In genomic region chr11:115275509-115275908, GRCm38 (mm10) we compare ENCODE assay signal across 9 mouse cellular contexts. TPM values are rescaled to one million over a fixed set of nuclear protein-coding genes. Genes with fewer than 3 reads are reported as not detected.
DNase-seq lines count a peak whose midpoint lies in the region; ATAC-seq and TF ChIP-seq lines count a peak whose summit lies in the region.
"Had no signal": no experiment of that assay in that cellular context is flagged by ENCODE, and none has a peak within 500 bp of the region (broad histone marks: within the 10 kb centered on the region; RNA-seq: fewer than 3 reads in every experiment).

No protein-coding gene starts in this region.

- no peak for DNase-seq in neural tube, embryonic 10.5 days (ENCODE audit: extremely low spot score, low spot score)
- DNase-seq in frontal cortex, postnatal 10 days (ENCODE audit: low spot score in 2 of 2): no peak
- DNase-seq: heart, postnatal 14 days had no signal

- H3K4me3 ChIP-seq in neural tube, embryonic 12.5 days: no peak overlapping the region
- peak overlapping the region; percentile 73; the same call in 1 of the 2 replicates for H3K4me3 ChIP-seq in embryonic facial prominence, embryonic 15.5 days (replicated peaks)
- no peak overlapping the region for H3K4me3 ChIP-seq in intestine, postnatal 0 days (ENCODE audit: low read depth, low read length)
- peak overlapping the region; percentile 58; the same call in 1 of the 2 replicates for H3K4me3 ChIP-seq in neural tube, embryonic 15.5 days (replicated peaks)

- peaks cover 4% of the 10 kb centered on the region; the same call in 1 of the 2 replicates for H3K36me3 ChIP-seq in neural tube, embryonic 12.5 days
- 0 out of 2 replicates have a peak, but pooled peaks cover 2% of the 10 kb centered on the region for H3K36me3 ChIP-seq in embryonic facial prominence, embryonic 15.5 days
- H3K36me3 ChIP-seq in intestine, postnatal 0 days (ENCODE audit: control insufficient read depth, insufficient read depth): peaks cover 4% of the 10 kb centered on the region; the same call in 1 of the 2 replicates
- H3K36me3 ChIP-seq in neural tube, embryonic 15.5 days: 0 out of 2 replicates have a peak, but pooled peaks cover 5% of the 10 kb centered on the region

- no peaks in the 10 kb centered on the region for H3K9me3 ChIP-seq in neural tube, embryonic 12.5 days
- H3K9me3 ChIP-seq in embryonic facial prominence, embryonic 15.5 days (replicated peaks): no peaks in the 10 kb centered on the region
- no peaks in the 10 kb centered on the region for H3K9me3 ChIP-seq in intestine, postnatal 0 days (ENCODE audit: control insufficient read depth)
- no peaks in the 10 kb centered on the region for H3K9me3 ChIP-seq in neural tube, embryonic 15.5 days (replicated peaks)

- no peaks in the 10 kb centered on the region for H3K27me3 ChIP-seq in neural tube, embryonic 12.5 days (replicated peaks)
- H3K27me3 ChIP-seq in embryonic facial prominence, embryonic 15.5 days: no peaks in the 10 kb centered on the region
- H3K27me3 ChIP-seq in intestine, postnatal 0 days (replicated peaks; ENCODE audit: control insufficient read depth, insufficient read depth, low read length): no peaks in the 10 kb centered on the region
- H3K27me3 ChIP-seq in neural tube, embryonic 15.5 days (replicated peaks): no peaks in the 10 kb centered on the region

- H3K4me2 ChIP-seq in neural tube, embryonic 12.5 days (replicated peaks): peak overlapping the region; percentile 85
- H3K4me2 ChIP-seq in embryonic facial prominence, embryonic 15.5 days (replicated peaks): peak overlapping the region; percentile 90
- H3K4me2 ChIP-seq in intestine, postnatal 0 days (replicated peaks; ENCODE audit: low read depth): peak overlapping the region; percentile 96; the same call in 1 of the 2 replicates
- H3K4me2 ChIP-seq in neural tube, embryonic 15.5 days: peak overlapping the region; percentile 83

- ATAC-seq in neural tube, embryonic 12.5 days (ENCODE audit: low FRiP score, low read depth): no peak
- ATAC-seq in embryonic facial prominence, embryonic 15.5 days (ENCODE audit: insufficient number of reproducible peaks, low FRiP score, low TSS enrichment, low read depth): no peak
- no peak for ATAC-seq in intestine, postnatal 0 days
- no peak for ATAC-seq in neural tube, embryonic 15.5 days (ENCODE audit: low FRiP score)
- no peak for ATAC-seq in frontal cortex, adult (ENCODE audit: low TSS enrichment)

- TF ChIP-seq CTCF in intestine, postnatal 0 days (IDR thresholded peaks at IDR 0.05; ENCODE audit: low read depth): no peak

- H3K4me1 ChIP-seq in neural tube, embryonic 12.5 days: peaks cover 22% of the 10 kb centered on the region
- H3K4me1 ChIP-seq in embryonic facial prominence, embryonic 15.5 days: peaks cover 26% of the 10 kb centered on the region
- H3K4me1 ChIP-seq in intestine, postnatal 0 days (replicated peaks; ENCODE audit: control insufficient read depth, insufficient read depth, low read length): peaks cover 3% of the 10 kb centered on the region; the same call in 1 of the 2 replicates
- H3K4me1 ChIP-seq in neural tube, embryonic 15.5 days: peaks cover 30% of the 10 kb centered on the region

- no peak overlapping the region for H3K9ac ChIP-seq in neural tube, embryonic 12.5 days
- H3K9ac ChIP-seq in embryonic facial prominence, embryonic 15.5 days: no peak overlapping the region
- H3K9ac ChIP-seq in intestine, postnatal 0 days (ENCODE audit: low read depth, low read length): no peak overlapping the region
- H3K9ac ChIP-seq in neural tube, embryonic 15.5 days (replicated peaks): 0 out of 2 replicates have a peak overlapping the region, but pooled peaks have one; percentile 6

- no peak overlapping the region for H3K27ac ChIP-seq in neural tube, embryonic 12.5 days
- no peak overlapping the region for H3K27ac ChIP-seq in embryonic facial prominence, embryonic 15.5 days (replicated peaks)
- no peak overlapping the region for H3K27ac ChIP-seq in intestine, postnatal 0 days (ENCODE audit: low read depth, low read length)
- no peak overlapping the region for H3K27ac ChIP-seq in neural tube, embryonic 15.5 days (replicated peaks)

- 88% methylated on average over 6 of the region's 6 CpGs for WGBS in neural tube, embryonic 12.5 days
- WGBS in embryonic facial prominence, embryonic 15.5 days: 78% methylated on average over 6 of the region's 6 CpGs
- WGBS in intestine, postnatal 0 days: 50% methylated on average over 6 of the region's 6 CpGs
- WGBS in neural tube, embryonic 15.5 days: 82% methylated on average over 6 of the region's 6 CpGs

RNA-seq across cellular contexts. Expression of gene Fdxr, which starts 1.3 kb away (rescaled TPM):
- 16.4 and 18.9 TPM in 2 replicates for polyA plus RNA-seq in neural tube, embryonic 12.5 days (2016; fragmentation: Nextera tagmentation; extraction: Ambion mirVana)
- 16.0 and 17.0 TPM in 2 replicates for polyA plus RNA-seq in embryonic facial prominence, embryonic 15.5 days (2015; fragmentation: Nextera tagmentation; extraction: Ambion mirVana)
- polyA plus RNA-seq in intestine, postnatal 0 days (2015; fragmentation: Nextera tagmentation; extraction: Ambion mirVana): 8.0 and 8.2 TPM in 2 replicates
- 18.6 and 21.5 TPM in 2 replicates for polyA plus RNA-seq in neural tube, embryonic 15.5 days (2015; fragmentation: Nextera tagmentation; extraction: Ambion mirVana)

RNA-seq across cellular contexts. Expression of gene Grin2c, which starts 8.5 kb away (rescaled TPM):
- polyA plus RNA-seq in neural tube, embryonic 12.5 days (2016; fragmentation: Nextera tagmentation; extraction: Ambion mirVana): 0.96 and 1.0 TPM in 2 replicates
- polyA plus RNA-seq in embryonic facial prominence, embryonic 15.5 days (2015; fragmentation: Nextera tagmentation; extraction: Ambion mirVana): 0.05 TPM in 1 of 2 replicates, not detected in the other
- polyA plus RNA-seq in intestine, postnatal 0 days (2015; fragmentation: Nextera tagmentation; extraction: Ambion mirVana): not detected in 2 replicates
- polyA plus RNA-seq in neural tube, embryonic 15.5 days (2015; fragmentation: Nextera tagmentation; extraction: Ambion mirVana): 0.34 and 0.44 TPM in 2 replicates

RNA-seq across cellular contexts. Expression of gene Fads6, which starts 22.0 kb away (rescaled TPM):
- polyA plus RNA-seq in neural tube, embryonic 12.5 days (2016; fragmentation: Nextera tagmentation; extraction: Ambion mirVana): 0.34 and 0.46 TPM in 2 replicates
- 0.60 and 0.66 TPM in 2 replicates for polyA plus RNA-seq in embryonic facial prominence, embryonic 15.5 days (2015; fragmentation: Nextera tagmentation; extraction: Ambion mirVana)
- polyA plus RNA-seq in intestine, postnatal 0 days (2015; fragmentation: Nextera tagmentation; extraction: Ambion mirVana): 0.26 and 0.55 TPM in 2 replicates
- polyA plus RNA-seq in neural tube, embryonic 15.5 days (2015; fragmentation: Nextera tagmentation; extraction: Ambion mirVana): 2.0 and 2.1 TPM in 2 replicates

RNA-seq across cellular contexts. Expression of gene Otop2, which starts 31.5 kb away (rescaled TPM):
- not detected in 2 replicates for polyA plus RNA-seq in neural tube, embryonic 12.5 days (2016; fragmentation: Nextera tagmentation; extraction: Ambion mirVana)
- 0.21 and 0.32 TPM in 2 replicates for polyA plus RNA-seq in embryonic facial prominence, embryonic 15.5 days (2015; fragmentation: Nextera tagmentation; extraction: Ambion mirVana)
- 0.05 TPM in 1 of 2 replicates, not detected in the other for polyA plus RNA-seq in intestine, postnatal 0 days (2015; fragmentation: Nextera tagmentation; extraction: Ambion mirVana)
- polyA plus RNA-seq in neural tube, embryonic 15.5 days (2015; fragmentation: Nextera tagmentation; extraction: Ambion mirVana): 0.15 and 0.26 TPM in 2 replicates
- polyA plus RNA-seq: liver, adult 2 months had no signal

RNA-seq across cellular contexts. Expression of gene Ush1g, which starts 46.3 kb away (rescaled TPM):
- 0.08 and 0.28 TPM in 2 replicates for polyA plus RNA-seq in neural tube, embryonic 12.5 days (2016; fragmentation: Nextera tagmentation; extraction: Ambion mirVana)
- polyA plus RNA-seq in embryonic facial prominence, embryonic 15.5 days (2015; fragmentation: Nextera tagmentation; extraction: Ambion mirVana): 0.11 and 0.12 TPM in 2 replicates
- 0.05 and 0.09 TPM in 2 replicates for polyA plus RNA-seq in intestine, postnatal 0 days (2015; fragmentation: Nextera tagmentation; extraction: Ambion mirVana)
- polyA plus RNA-seq in neural tube, embryonic 15.5 days (2015; fragmentation: Nextera tagmentation; extraction: Ambion mirVana): 0.09 and 0.14 TPM in 2 replicates

Comparison
In these comparisons a context has a peak if more than half of its experiments do, and no peak if none do; other contexts are left out.
1. H3K4me3 ChIP-seq: peak in embryonic facial prominence, embryonic 15.5 days (single experiment) and neural tube, embryonic 15.5 days (single experiment); none in neural tube, embryonic 12.5 days (single experiment) and intestine, postnatal 0 days (single experiment).
2. Peak in every context shown above with its lines, with median percentiles within 50 percentile points of each other: H3K4me2 ChIP-seq.